Mouse (Mus musculus) adrenal gland, postnatal 36 days (tissue): ENCODE data around the gene Nme1. TPM values are rescaled to one million over a fixed set of nuclear protein-coding genes. Genes with fewer than 3 reads are reported as not detected.
"Not testable (repeated sequence)": the region's sequence is repeated elsewhere in the genome, so short reads cannot be mapped to it uniquely, and the experiment has no call there.

ENCODE experiments used
- DNase-seq, 2 experiments: peaks; one replicate each; pipeline ENCODE4 v3.0.0; 2021; ENCODE audit warnings: mixed read lengths in 1 of 2
- total RNA-seq, 2 experiments: library from RNA; stranded (reverse); gene quantifications; 2 replicates each; pipeline ENCODE4 v1.2.3; 2021

Gene Nme1
- total RNA-seq, 2 experiments from 2014 or later = 33.5 to 41.7 TPM

DNA sequence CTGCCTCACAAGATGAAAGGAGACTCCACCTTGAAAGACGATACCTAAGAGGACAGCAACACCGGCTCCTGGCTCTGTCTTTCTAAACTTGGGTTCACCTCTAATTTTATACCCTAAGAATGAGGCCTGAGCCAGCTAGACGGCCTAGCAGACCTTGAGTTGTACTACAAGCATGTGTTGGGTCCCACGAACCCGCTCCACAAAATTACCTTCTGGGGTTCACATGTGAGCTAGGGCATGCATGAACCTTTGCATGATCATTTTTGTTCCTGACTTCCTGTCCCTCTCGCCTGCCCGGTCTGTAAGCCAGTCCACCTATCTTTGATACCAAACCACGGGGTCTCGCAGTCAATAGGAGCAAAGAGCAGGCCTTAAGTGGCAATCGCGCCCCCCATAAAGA, 940 bp downstream of the Nme1 start:
- DNase-seq = no peak

DNA sequence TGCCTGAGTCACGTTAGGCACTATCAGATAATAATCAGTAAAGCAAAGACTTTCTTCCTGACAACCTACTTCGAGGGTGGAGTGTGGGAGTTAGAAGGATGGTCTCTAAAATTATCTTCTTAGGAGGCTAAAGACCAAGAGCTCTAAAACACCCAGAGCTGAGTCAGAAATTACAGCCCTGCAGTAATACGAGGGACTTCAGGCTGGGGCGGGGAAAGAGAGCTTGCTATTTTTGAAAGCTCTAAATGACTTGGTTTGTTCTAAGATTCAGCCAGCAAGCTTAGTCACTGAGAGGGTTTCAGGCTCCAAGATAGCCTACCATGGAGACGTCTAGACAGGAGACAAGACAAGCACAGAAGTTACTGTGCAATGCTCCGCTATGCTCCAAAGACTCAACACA, 2.9 kb downstream of the Nme1 start:
- DNase-seq = no peak

DNA sequence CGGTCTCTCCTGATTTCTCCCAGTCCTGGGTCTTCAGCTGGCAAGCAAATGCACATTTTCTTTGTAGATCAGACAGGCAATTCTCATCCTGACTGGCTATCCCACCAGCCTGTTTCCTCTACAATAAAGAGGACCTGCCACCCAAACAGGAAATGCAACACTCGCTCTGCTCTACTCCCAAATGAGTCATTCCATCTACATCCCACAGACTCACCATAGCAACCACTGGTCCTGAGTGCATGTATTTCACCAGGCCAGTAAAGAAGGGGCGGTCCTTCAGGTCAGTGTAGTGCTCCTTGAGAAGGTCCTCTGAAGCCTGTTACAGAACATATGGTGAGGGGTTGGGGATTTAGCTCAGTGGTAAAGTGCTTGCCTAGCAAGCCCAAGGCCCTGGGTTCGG, 5.3 kb downstream of the Nme1 start:
- DNase-seq = no peak

DNA sequence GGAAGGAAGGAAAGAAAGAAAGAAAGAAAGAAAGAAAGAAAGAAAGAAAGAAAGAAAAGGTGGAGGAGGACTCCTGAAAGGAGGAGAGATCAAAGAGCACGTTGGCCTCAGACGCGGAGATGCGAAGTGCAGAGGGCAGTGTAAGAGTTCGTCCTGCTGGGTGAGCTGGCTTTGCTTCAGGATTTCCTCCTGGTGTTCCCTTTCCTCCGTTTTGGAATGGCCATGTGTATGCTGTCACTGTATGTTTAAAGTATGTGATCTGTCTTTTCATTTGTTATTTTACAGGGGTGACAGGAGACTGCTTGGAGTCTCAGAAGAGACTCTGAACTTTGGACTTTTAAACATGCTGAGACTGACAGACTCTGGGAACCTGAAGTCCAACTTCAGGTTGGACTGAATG, 6.8 kb downstream of the Nme1 start:
- no peak for DNase-seq

DNA sequence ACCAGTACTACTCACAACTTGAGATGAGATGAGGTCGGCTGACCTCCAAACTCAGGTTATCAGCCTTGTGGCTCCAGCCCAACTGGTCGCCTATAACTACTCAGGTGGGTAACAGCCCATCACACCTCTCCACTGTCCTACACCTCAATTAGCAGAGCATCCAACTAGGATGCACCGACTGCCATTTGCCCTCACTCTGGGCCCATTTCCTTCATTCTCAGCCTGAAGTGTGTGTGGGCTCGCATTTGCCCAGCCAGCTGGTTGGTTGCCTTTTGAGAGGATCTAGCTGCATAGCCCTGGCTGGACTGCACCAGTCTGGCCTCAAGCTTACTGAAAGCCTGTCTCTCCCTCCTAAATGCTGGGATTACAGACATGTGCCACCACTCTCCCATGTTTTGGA, 10.6 kb downstream of the Nme1 start:
- no peak for DNase-seq

DNA sequence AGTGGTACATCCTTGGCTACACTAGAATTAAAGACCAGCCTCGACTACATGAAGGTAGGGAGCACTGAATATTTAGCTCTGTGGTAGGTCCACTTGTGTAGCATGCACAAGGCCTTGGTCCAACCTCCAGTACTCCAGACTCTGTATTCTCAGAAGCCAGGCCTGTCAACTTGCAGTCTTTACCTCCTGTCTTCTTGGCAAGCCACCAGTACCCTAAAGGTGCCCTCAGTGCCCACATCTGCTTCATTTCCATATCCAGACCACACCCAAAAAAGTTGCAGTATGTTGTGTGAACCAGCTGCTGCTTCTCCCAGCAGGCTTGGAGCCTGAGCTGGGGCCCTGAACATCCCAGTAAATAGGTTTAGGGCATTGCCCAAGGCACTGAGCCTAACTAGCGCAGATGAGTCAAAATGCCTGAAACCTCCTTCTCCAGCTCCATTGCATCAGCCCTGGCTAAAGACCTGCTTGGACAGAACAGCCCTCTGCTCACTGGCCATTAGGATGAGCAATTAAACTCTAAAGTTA, 11.2 kb downstream of the Nme1 start:
- DNase-seq = no peak

DNA sequence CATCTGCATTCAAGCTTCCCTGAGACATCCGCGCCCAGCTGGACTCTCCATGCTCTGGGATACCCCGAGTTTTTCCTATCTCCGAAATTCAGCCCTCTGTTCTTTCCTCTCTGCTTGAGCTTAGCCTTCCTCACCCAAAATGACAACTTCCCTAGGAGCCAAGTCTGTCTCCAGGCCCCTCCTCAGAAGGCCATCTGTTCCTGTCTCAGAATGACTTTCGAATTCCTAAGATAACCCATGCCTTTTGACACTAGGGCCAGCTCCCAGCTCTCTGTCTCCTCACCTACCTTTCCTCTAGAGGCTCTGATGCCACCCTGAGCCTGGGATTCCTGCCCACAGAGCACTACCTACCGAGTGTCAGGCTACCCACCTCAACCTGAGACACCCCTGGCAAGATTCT, 12.2 kb downstream of the Nme1 start, which contains the start of gene Nme2:
Gene Nme2, minus strand, starts transcription at position 101 of the 400 bp plus-strand sequence.
- DNase-seq = peak in 1 of 2 experiments; percentile 15

DNA sequence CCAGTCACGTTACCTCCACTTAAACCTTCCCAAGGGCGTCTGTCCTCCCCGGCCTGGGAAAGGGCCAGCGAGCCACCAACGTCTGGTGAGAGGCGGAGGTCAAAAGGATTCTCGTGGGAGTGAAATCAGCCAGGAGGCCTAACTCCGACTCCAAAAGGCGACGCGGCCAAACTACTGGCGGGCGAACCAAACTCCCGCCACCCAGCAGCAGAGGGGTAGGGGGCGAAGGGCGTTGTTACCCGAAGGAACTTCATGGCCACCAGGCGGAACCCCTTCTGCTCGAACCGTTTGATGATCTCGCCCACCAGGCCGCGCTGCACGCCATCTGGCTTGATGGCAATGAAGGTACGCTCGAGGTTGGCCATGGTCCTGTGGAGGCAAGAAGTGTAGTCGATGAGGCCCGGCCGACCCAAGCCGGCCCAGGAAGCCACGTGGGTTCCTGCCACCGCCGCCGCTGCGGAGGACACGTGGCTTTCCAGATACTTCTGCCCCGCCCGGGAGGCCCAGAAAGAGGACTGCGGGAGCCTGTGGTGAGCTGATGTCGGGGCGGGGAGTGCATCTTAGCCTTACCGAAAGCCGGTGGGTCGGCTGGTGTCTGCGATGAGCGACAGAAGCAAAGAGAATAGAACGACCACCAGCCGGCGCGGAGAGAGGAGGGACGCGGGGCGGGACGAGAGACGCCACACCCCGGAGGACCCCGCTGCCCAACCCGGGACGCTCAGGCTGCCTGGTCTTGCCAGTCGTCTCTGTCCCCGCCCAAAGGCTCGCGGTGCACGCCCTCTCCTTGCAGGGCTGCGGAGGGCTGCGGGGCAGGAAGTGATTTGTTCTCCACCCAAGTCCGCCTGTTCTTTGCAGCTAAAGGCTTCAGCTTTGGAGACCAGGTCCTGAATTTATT, 12.8 kb downstream of the Nme1 start:
- DNase-seq = peak; percentile 97 to 98

DNA sequence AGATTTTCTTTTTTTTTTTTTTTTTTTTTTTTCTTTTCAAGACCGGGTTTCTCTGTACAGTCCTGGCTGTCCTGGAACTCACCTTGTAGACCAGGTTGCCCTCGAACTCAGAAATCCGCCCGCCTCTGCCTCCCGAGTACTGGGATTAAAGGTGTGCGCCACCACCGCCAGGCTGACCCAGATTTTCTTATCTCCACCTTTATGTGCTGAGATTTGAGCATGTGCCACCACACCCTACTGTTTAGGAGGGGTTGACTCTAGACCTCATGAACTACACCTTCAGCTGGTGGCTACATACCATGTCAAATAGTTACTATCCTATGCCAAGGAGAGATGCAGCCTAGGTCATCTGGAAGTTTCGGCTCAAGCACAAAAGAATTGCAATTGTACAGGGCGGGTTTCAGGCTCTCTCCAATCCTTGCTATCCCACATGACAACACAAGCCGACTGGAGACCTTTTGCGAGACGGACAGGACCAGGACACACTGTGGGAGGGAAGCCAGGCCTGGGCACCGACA, 13.5 kb downstream of the Nme1 start:
- DNase-seq = no peak

DNA sequence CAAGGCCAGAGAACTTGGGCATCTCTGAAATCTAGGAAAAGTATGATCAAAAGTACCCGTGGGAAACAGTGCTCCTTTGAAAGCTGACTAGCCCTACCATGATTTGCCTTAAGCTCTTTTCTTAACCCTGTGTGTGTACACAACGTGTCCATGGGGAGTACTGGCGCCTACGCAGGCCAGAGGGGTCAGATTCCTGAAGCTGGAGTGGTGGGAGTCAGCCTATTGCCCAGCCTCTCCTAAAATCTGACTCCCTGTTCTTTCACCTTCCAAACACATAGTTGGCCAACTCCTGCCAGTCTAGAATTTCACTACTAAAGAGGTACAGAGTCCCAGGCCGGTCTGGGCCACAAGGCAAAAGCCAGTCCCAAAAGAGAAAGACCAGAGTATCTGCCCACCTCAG, 15.9 kb downstream of the Nme1 start:
- DNase-seq = no peak

DNA sequence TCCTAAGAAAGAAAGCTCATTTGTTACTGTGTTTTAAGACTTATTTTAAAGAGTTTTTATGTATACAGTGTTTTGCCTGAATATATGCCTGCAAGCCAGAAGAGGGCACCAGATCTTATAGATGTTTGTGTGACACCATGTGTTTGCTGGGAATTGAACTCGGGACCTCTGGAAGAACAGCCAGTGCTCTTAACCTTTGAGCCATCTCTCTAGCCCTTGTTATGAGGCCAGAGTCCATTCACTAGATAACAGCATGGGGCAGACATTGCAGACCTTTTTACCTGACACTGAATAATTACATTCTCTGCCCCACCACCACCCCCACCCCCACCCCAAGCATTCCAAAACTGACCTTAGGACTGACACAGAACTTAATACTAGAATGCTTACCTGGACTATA, 18.3 kb downstream of the Nme1 start:
- DNase-seq = no peak

DNA sequence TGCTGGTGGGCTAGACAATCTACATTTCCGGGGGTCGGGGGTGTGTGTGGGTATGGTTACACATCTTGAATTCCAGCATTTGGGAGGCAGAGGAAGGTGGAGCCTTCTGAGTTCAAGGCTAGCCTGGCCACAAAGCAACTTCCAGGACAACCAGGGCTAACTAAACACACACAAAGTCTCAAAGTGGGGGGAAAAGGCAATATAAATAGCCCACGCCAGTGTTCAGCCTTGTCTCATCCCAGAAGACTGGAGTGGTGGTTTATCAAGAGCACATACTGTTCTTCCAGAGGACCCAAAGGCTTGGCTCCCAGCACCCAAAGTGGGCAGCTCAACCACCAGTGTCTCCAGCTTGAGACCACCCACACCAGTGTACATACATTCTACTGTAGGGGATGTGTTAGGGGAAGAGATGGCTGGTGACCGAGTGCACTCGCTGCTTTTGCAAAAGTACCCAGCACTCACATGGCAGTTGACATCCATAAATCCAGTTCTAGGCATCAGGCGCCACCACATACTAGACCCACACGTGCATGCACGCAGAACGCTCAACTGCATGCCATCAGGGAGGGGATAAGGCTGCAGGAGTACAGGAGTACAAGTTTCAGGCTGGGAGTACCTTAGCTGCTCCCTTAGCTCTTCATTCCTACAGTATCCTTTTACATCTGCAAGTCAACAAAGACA, 19.3 kb downstream of the Nme1 start:
- DNase-seq = no peak

DNA sequence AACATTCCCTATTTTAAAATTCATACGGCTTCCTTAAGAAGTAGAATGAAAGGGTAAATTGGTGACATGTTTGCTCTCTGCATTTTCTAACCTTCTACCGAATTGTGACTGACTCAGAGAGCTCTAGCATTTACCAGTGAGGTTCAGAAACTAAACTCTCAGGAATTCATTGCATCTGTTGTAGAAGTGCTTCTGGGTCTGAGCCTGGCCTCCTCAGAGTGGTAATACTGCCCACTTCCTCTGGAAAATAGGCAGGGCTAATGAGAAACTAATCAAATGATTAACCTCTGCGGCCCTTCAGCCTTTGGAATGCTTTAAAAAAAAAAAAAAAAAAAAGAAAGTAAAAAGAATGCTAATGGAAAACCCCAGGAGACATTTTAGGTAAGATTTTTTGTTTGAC, 23.3 kb downstream of the Nme1 start:
- no peak for DNase-seq

DNA sequence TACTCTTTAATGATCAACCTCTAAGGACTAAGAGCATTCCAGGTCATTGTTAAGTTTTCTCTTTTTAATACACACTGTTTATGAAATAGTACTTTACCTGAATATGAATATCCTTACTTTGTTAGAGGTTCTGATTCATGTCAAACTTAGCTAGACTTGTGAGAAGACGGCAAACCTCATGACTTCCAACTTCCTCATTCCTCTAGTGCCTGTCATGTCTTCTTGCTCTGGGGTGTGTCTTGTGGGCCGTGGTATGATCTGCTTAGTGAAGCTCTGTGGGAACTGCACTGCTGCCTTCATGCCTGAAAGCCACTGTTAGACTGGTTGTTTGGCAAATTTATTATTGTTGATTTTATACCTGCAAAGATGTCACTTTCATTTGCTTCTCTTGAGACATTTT, 27.4 kb downstream of the Nme1 start:
- no peak for DNase-seq

DNA sequence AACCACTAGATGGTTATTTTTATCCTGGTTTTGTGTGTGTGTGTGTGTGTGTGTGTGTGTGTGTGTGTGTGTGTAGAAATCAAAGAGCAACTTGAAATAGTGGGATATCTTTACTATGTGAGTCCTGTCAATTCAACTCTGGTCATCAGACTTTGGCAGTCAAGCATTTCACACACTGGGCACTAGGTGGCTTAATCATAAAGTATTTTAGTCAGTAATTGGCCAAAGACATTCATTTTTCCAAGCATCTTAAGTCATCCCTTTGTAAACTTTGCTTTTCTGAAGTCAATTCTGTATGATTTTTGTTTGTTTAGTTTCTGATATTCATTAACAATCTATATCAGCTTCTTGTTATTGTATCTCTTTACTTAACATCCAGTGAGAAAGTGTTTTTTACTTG, 39.2 kb downstream of the Nme1 start:
- DNase-seq = no peak

DNA sequence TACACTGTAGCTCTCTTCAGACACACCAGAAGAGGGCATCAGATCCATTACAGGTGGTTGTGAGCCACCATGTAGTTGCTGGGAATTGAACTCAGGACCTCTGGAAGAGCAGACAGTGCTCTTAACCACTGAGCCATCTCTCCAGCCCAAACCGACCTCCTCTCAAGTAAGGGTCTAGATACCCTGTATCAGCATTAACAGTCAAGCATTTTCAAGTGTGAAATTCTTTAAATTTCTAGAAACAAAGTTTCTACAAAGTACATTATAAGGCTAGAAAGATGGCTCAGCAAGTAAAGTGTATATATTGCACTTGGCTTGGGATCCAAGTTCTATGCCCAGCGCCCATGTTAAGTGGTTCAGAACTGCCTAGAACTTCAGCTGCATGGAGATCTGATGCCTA, 53.3 kb downstream of the Nme1 start:
- DNase-seq = not testable (repeated sequence)

DNA sequence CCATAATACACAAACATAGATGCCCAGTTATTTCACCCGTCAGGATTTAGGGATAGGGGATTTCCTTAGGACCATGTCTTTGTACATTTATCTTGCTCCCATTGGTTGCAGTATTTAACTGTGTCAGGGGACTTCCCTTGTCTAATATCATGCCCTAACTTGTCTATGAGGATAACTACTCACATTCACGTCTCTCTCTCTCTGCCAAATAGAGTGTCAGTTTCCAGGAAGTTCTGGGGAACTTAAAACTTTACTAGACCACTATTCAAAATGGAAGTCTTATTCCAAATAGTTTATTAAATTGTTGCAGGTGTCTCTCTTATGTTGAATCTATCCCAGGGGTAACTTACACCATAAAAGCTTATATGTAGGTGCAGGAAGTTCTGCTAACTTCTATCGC, 56.7 kb downstream of the Nme1 start:
- DNase-seq = no peak

DNA sequence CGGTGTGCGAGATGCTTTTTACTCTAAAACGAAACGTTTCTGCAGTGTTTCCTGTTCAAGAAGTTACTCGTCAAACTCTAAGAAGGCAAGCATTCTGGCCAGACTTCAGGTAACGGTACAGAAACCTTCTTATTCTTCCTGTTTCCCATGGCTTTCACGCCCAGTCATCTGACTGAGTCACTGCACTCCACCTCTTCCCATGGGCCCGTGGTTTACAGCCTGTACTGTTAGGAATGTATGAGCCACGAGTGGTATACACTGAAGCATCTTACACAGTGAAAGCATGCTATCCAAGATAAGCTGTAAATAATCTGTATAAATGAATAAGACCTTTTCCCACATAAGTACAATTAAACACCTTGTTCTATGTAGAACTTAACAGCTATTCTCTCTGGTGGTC, 59.5 kb downstream of the Nme1 start:
- DNase-seq = no peak

DNA sequence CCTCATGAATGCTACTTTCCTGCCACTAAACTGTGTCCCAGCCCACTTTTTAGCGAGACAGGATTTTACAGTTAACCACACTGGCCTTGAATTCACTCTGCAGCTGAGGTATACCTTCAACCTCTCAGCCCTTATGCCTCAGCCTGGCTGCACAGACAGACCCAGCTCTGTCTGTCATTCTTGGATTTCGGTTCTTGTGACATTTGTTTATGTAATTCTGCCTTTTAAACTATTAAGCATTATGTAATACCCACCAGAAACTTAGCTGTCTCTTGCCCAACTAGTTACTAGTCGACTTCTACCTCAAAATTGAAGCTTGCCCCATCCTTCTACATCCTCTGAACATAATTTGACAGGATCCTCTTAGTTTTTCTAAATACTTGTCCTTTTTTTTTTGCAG, 60.5 kb downstream of the Nme1 start:
- DNase-seq = no peak
